Mouse (Mus musculus): ENCODE data around the gene Npm1.

The Npm1 gene

DNA sequence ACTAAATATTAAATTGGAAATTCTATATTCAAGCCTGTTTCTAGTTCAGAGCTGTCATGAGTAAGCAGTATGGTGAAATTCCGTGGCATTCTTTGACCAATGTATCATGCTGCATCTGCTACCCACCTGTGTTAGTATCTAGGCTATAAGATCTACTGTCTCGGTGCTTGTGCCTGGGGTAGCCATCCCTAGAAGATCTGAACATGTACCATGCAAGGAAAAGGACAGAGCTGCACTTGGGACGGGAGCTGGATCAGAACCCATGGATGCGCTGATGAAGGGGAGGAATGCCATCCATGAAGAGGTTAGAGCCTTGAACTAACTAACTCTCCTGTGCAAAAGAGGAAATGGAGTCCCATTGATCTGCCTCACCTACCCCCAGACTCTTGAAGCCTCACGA, 24.3 kb downstream of the Npm1 start:
- CTCF ChIA-PET, result interaction anchor here in 2 of 4 experiments (0.7 to 1.0 kb wide), 2 partner anchors 41 to 174 kb away, joined by 3 to 5 read pairs; no protein-coding TSS in a partner anchor
- POLR2A ChIA-PET, result interaction anchor here in 2 of 4 experiments (0.8 to 8.0 kb wide), 4 partner anchors 10 to 22 kb away, joined by 4 to 65 read pairs (median 5); partner anchors contain the start of gene Fgf18 (in 1 of the 2)

DNA sequence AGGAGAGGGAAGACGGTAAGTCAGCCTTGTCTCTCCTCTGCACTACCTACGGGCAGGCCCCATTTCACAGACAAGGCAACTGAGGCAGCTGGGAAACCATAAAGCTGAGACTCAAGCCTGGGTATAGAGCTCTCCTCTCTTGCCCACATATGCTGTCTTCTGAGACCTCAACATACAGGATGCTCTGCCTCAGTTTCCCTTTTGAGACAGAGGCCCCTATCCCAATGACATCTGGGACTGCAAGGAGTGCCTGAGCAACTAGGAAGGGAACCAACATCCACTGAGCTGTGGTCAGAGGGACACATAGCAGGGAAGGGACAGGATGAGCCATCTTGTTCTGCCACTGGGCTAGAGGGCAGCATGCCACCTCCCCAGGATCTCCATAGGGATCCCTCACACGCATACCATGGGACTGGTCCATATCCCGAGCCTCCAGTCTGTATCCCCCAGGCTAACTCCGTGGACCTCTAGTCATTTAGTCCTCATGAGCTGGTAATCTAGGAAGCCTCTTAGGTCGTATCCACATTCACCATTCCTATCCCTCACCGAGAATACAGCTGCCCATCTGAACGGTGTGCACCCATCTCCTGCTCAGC, 28.5 kb downstream of the Npm1 start:
- CTCF ChIA-PET, result interaction anchor here in 1 of 4 experiments (0.8 to 2.2 kb wide), 2 partner anchors 37 to 591 kb away, joined by 3 to 8 read pairs; no protein-coding TSS in a partner anchor
- POLR2A ChIA-PET, result interaction anchor here in 3 of 4 experiments (0.5 to 8.0 kb wide), 6 partner anchors 12 to 181 kb away, joined by 3 to 65 read pairs (median 4); partner anchors contain the start of gene Fgf18 (in 1 of the 3)

DNA sequence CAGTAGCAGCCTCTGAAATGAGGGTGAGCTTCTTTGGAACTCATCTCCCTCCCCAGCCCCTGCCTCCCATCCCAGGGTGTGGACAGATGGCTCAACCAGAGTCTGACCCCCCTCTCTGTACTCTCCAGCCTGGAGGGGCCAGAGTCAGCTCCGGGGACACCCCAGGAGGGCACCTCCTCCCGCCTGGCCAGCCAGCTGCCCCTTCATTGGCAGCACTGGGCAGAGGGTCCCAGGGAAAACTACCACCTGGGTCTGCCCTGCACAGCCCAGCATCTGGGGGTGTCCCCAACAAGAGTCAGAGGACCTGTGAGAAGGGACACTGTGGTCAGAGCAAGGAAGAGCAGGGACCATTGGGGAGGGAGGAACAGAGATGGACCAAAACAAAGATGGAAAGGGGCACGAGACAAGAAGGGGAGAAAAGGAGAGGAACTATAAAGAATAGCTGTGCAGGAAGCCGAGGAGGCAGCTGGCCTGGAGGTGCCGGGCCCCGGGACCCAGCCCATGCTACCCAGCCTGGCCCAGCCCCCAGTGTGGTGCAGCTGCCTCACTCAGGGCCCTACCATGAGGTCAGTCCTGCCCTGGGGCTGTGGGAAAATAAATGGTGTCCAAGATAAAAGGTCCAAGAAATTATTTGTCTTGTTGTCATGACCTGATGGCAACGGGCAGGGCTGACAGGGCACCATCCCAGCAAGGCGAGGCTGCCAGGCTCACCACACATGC, 30.2 kb downstream of the Npm1 start:
- POLR2A ChIA-PET, result interaction anchor here in 2 of 4 experiments (1.5 to 8.0 kb wide), 2 partner anchors 12 to 15 kb away, joined by 4 to 65 read pairs; partner anchors contain the start of gene Fgf18 (in 1 of the 2)
- CTCF ChIA-PET, result interaction anchor here in 1 of 4 experiments (2.2 kb wide), 1 partner anchor 35 kb away, joined by 8 read pairs; no protein-coding TSS in a partner anchor

DNA sequence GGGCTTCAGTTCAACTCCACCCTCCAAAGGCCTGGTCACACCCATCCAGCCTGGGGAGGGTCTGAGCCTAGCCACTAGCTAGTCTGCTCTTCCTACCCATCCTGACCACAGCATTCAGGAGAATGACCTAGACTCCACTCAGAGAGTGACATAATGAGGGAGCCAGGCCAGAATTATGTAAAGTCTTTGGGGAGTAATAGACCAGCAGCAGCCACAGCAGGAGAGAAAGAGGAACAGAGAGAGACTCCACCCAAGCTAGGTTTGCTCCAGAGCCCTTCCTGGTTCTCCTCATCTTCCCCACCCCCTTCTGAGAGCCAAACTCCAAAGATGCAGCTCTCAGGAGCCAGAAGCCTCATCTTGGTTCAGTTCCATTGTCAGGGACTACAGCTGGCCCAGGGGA, 35.9 kb downstream of the Npm1 start:
- ChIA-PET POLR2A (interaction anchor here in 1 of 4 experiments (0.8 to 1.7 kb wide), 4 partner anchors 9 to 21 kb away, joined by 3 to 4 read pairs (median 4); no protein-coding TSS in a partner anchor), CTCF (interaction anchor here in 1 of 4 experiments (1.0 kb wide), 1 partner anchor 29 kb away, joined by 5 read pairs; no protein-coding TSS in a partner anchor)

DNA sequence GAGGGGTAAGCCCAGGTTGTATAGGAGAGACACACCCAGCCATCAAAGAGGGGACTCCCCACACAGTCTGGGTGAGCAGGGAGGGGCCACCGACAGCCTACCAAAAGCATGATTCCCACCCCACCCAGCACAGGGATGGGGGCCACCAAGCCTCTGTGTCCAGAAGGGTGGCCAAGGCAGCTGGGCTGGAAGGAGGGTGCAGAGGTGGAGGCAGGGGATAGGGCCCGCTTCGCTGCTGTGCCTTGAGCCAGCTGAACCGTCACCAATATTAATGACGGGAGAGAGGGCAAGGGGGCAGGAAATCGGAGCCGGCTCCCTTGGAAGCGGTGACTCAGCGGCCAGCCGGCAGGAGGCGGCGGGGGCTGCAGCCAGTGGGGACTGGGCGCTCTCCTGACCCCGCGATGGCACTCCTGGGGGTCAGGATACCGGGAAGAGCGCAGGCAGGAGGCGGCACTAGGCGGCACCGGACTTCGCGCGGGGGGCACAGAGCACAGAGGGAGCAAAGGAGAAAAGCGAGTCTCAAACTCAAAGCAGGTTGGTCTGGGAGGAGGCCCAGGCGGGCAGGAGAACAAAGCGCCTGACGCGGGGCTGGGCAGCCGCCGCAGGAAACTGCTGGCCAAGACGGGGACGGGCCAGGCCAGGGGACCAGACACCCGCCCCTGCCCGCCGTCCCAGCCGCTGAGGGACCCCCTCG, 40.3 kb downstream of the Npm1 start:
- CTCF ChIA-PET, result interaction anchor here in 3 of 4 experiments (0.6 to 0.9 kb wide), 4 partner anchors 10 to 209 kb away, joined by 3 to 4 read pairs (median 4); no protein-coding TSS in a partner anchor
- POLR2A ChIA-PET, result interaction anchor here in 2 of 4 experiments (0.7 to 3.1 kb wide), 5 partner anchors 7 to 371 kb away, joined by 3 to 9 read pairs (median 3); no protein-coding TSS in a partner anchor

DNA sequence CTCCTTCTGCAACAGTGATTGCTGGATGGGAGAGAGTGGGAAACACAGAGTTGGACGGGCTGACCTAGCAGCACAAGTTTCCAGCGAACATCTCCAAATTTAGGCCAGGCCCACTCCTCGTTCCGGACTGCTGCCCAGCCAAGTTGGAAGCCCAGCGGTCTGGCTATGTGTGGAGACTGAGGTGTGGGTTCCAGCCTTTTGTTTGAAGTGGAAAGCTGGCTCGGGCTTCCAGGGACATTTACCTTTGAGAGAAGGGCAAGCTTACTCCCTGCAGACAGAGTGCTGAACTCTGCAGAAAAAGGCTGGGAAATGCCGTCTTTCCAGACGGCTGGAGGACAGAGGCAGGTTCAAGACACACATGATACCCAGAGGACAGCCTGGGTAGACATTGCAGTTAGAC, 43.5 kb downstream of the Npm1 start:
- ChIA-PET POLR2A (interaction anchor here in 3 of 4 experiments (0.6 to 1.5 kb wide), 7 partner anchors 9 to 325 kb away, joined by 3 to 6 read pairs (median 4); no protein-coding TSS in a partner anchor), CTCF (no interaction called here)

DNA sequence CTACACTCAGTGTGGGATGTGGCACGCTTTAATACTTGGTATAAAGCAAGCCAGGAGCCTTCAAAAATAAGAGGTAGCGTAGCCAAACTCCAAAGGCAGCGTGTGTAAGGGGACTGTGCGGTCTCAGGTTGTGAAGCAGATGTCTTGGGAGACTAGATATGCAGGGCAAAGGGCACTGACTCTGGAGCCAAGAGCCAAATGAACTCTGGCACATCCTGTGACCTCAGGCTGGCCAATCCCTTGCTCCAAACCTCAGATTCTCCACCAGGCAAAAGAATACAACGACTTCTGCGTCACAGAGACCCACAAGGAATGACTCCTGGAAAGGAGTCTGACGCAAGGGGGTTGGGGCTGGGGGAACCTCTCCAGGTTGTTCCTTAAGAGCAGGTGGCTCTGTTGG, 43.9 kb downstream of the Npm1 start:
- CTCF ChIA-PET, result interaction anchor here (0.9 to 1.5 kb wide), 4 partner anchors 21 to 88 kb away, joined by 4 to 6 read pairs (median 4); no protein-coding TSS in a partner anchor
- POLR2A ChIA-PET, result interaction anchor here (0.5 to 1.8 kb wide), 16 partner anchors 8 to 436 kb away, joined by 3 to 10 read pairs (median 4); no protein-coding TSS in a partner anchor

DNA sequence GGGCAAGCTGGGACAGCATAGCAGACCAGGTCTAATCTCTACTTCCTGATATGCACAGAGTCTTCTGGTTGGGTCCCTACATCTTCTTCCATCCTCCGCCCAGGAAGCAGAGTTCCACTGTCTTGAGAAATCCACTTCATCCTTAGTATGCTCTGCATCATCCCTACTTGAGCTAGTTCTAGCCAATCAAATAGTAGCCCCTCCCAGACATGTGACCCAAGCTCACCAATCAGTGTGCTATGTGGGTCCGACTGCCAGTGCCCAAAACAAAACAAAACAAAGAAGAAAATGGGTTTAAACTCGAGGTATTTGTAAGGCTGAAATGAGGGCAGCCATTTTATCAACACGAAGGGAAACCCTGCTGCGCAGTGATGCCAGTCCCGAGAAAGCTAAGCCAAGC, 44.5 kb downstream of the Npm1 start:
- ChIA-PET POLR2A (interaction anchor here (0.5 to 1.8 kb wide), 17 partner anchors 8 to 458 kb away, joined by 3 to 10 read pairs (median 4); no protein-coding TSS in a partner anchor), CTCF (interaction anchor here (0.6 to 1.5 kb wide), 6 partner anchors 21 to 350 kb away, joined by 3 to 6 read pairs (median 4); no protein-coding TSS in a partner anchor)

DNA sequence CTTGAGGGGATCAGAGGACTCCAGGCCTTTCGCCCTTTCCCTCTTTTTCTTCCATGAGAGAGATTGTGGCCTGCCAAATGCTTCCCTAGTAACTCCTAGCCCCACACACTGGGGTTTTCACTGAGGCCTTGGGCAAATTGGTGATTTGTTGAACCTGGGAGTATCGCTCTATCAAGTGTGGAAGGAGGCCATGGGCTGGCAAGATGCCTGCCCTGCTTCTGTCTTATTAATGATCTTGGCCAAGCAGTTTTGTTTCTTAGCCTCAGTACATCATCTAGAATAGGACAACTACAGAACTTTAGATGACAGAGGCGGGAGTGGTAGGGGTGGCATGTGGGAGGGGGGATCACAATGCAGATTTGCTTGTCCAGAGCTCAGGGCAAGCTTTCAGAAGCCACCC, 47.2 kb downstream of the Npm1 start:
- CTCF ChIA-PET, result interaction anchor here in 2 of 4 experiments (0.7 to 1.0 kb wide), 2 partner anchors 18 to 225 kb away, joined by 3 read pairs; no protein-coding TSS in a partner anchor
- POLR2A ChIA-PET, result interaction anchor here in 1 of 4 experiments (0.8 kb wide), 1 partner anchor 7 kb away, joined by 3 read pairs; no protein-coding TSS in a partner anchor

DNA sequence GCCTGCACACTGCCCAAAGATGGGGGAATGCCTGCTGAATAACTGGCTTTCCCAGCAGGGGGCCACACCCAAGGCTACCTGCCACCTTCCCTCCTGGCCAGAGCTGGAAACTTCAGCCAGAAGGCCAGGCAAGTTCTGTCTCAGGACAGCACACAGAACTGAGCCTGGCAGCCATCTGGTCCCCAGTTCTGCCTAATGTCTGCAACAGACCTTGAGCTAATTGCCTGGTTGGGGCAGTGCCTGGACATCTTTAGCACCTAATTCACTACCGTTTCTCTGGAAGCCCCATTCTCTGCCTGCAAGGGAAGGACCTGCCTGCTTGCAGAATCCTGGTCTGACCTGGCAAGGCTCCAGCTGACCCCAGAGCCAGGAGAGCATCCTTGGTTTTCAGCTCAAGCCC, 50.6 kb downstream of the Npm1 start:
- ChIA-PET POLR2A (interaction anchor here in 3 of 4 experiments (0.5 to 1.6 kb wide), 6 partner anchors 15 to 415 kb away, joined by 3 to 7 read pairs (median 4); no protein-coding TSS in a partner anchor), CTCF (interaction anchor here in 3 of 4 experiments (0.5 to 0.9 kb wide), 7 partner anchors 10 to 1444 kb away, joined by 3 to 8 read pairs (median 3); no protein-coding TSS in a partner anchor)

DNA sequence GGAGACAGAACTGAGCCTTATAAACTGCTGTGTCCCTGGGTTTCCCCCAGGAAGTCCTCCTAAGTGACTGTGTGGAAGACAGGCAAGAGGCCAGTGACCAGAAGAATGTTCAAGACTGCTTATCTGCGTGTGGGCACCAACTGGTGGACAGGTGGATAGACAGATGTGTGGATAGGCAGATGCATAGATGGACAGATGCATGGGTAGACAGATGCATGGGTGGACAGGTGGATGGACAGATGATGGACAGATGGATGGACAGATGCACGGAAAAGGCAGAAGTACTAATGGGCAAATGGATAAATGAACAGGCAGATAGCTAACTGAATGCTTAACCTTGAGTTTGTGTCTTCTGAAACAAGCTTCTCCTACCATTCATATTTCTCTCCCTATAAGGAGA, 52.9 kb downstream of the Npm1 start:
- CTCF ChIA-PET, result interaction anchor here in 1 of 4 experiments (0.6 kb wide), 1 partner anchor 12 kb away, joined by 3 read pairs; no protein-coding TSS in a partner anchor
- POLR2A ChIA-PET, result interaction anchor here in 1 of 4 experiments (1.7 kb wide), 1 partner anchor 18 kb away, joined by 4 read pairs; no protein-coding TSS in a partner anchor

DNA sequence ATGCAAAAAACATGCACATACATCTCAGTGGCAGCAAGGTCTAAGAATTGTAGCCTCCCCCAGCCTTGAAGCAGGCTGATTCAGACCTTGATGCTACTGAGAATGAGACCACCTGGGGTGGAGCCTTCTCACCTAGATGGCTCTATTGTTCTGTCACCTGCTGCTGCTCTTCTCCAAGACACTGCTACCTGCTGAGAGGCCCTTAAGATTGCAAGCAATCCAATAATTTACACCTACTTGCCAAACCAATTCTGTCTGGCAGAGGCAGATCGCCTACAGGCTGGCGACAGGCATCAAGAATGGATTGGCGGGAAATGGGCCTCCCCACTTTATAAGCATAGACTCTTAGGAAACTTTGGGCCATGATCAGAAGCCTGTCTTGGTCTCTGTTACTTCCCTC, 55.5 kb downstream of the Npm1 start:
- ChIA-PET POLR2A (interaction anchor here in 1 of 4 experiments (1.2 to 1.4 kb wide), 2 partner anchors 10 to 11 kb away, joined by 3 to 5 read pairs; no protein-coding TSS in a partner anchor), CTCF (interaction anchor here in 2 of 4 experiments (0.9 to 1.4 kb wide), 3 partner anchors 8 to 10 kb away, joined by 3 to 6 read pairs (median 5); no protein-coding TSS in a partner anchor)

DNA sequence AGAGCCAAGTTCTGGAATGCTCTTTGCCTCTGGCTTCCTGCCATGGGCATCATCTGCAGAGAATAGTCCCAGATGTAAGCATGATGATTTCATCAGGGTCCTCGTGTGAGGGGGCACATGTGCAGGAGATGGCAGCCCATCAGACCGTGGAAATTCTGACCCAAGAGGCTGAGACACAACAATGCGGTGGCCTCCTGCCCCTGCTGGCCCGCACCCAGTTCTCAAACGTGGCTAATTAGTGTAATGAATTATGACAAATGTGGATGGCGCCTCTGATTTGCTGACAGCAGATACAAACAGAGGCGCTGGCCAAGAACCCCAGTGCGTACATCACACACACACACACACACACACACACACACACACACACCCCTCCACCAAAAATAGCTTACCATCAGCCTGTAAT, 58.1 kb downstream of the Npm1 start:
- ChIA-PET CTCF (no interaction called here), POLR2A (no interaction called here)

DNA sequence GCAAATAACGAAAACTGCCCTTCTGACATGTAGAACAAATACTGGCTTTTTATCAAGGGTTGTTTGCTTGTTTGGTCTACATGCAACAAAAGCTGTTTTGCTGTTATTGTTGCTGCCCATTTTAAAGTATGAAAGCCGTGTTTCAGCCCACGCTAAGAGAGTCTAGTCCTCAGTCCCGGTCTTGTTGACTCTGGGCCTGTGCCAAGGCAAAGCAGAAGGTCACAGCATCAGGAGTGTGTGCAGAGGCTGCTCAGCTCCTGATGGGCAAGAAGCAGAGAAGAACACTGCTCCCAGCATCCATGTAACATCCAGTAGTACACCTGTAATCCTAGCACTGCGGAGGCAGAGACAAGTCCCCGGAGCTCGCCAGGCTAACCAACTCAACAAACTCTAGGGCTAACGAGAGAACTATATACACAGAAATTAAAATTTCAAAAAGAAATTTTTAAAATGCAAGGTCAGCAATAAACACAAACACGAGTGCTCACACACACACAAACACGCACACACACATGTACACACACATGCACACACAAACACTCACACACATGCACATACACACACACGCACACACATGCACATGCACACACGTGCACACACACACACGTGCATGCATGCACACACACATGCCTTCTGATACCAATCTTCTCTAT, 59.6 kb downstream of the Npm1 start:
- ChIA-PET CTCF (interaction anchor here in 2 of 4 experiments (0.6 kb wide), 2 partner anchors 484 to 944 kb away, joined by 3 to 6 read pairs; no protein-coding TSS in a partner anchor), POLR2A (no interaction called here)
